Mouse (Mus musculus) right cerebral cortex, postnatal 25 days (tissue): ENCODE results near the gene Pitpna.
"Not testable (repeated sequence)": the region's sequence is repeated elsewhere in the genome, so short reads cannot be mapped to it uniquely, and the experiment has no call there.

Source experiments
- DNase-seq: peaks from one replicate; pipeline ENCODE4 v3.0.0; 2022

The Pitpna gene

DNA sequence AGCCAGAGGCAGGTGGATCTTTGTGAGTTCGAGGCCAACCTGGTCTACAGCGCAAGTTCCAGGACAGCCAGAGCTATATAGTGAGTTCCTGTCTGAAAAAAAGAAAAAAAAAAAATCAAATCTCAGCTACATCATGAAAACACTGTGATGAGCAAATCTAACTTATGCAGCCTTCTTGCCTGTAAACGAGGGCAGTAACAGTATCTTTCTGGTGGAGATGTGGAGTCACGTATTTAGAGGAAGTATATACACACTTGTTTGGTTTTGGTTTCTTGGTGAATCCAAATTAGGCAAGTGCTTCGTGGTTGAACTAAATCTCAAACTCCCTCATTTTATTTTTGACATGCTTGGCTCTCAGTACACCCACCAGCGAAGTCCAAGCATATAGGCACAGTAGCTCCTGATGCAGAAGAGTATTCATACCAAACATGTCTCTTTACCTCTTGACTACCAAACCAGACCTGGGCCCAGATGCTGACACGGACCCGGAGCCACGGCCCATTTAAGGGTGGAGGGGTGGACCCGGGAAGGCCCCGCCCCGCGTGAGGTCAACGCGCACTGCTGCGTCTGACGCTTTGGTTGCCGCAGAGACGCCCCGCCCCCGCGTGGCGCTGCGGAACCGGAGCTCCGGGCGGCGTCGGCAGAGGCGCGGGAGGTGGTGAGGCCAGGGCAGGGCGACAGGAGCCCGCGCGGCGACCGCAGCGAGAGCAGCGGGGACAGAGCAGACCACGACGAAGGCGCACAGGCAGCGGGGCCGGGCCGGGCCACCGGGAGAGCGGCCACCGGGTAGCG is at the start of gene Pitpna:
TSS of gene Pitpna (plus strand) at position 605 of the 792 bp plus-strand sequence.
- DNase-seq = peak; percentile 97

DNA sequence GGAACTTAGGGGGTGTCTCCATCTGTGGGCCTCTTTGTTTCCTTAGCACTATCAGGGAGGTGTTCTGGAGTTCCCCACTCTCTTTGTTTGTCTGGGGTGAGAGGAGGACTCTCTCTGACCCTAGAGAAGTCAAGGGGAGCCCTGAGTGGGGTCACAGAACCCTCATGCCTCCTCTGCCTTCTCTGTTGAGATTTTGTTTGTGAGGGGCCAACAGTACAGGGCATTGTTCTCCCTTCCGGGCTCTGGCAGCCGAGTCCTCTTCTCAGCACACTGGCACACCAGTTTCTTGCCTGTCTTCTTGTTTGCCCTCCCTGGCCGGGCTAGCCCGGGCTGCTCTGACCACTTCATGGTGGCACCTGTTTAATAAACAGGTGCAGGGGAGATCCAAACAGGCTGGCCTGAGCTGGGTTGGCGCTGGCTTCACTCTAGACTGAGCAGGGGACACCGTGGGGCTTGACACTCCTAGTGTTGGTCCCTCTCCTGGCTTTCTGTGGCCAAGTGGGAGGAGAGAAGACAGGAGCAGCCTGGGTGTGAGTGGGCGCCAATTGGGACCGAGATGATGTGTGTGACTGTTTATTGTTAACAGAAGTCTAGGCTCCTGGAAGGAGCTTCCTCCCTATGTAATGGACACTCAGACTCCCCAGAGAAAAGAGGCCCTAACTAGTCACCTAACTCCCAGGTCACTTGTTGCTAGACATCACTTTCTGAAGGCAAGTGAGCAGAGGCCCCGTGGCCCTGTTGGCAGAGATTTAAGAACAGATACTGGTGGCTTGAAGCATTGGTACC is 49.5 kb upstream of the Pitpna start:
- DNase-seq = no peak

DNA sequence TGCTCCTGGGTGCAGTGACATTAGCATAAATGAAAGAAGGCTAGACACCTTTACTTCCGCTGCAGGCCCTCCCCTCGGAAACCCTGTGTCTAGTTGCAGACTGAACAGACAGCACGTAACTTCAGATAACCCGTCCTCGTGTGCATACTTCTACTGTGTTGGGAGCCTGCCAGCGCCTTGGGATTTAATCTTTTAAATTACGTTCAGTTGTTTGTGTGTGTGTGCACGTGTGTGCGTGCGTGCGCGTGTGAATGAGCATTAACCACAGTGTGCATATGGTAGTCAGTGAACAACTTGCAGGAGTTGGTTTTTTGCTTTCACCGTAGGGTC is 49.0 kb upstream of the Pitpna start:
- no peak for DNase-seq

DNA sequence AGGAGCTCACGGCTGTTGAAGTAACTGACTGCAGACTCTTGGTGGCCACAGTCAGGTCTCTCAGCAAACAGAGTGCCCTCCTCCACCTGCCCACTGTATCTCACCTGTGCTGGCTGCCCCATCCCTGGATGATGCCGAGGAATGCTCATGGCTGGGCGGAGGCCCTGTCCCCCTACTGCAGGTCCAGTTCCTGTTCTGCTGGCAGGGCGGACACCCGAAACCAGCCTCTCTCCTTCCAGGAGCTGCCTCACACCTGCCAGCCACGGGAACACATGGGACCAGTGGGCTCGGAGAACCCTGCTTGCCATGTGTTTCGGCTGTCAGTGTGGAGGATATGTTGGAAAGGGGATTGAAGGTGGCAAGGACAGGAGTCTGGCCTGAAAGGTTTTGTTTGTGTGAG is 47.7 kb upstream of the Pitpna start:
- no peak for DNase-seq

DNA sequence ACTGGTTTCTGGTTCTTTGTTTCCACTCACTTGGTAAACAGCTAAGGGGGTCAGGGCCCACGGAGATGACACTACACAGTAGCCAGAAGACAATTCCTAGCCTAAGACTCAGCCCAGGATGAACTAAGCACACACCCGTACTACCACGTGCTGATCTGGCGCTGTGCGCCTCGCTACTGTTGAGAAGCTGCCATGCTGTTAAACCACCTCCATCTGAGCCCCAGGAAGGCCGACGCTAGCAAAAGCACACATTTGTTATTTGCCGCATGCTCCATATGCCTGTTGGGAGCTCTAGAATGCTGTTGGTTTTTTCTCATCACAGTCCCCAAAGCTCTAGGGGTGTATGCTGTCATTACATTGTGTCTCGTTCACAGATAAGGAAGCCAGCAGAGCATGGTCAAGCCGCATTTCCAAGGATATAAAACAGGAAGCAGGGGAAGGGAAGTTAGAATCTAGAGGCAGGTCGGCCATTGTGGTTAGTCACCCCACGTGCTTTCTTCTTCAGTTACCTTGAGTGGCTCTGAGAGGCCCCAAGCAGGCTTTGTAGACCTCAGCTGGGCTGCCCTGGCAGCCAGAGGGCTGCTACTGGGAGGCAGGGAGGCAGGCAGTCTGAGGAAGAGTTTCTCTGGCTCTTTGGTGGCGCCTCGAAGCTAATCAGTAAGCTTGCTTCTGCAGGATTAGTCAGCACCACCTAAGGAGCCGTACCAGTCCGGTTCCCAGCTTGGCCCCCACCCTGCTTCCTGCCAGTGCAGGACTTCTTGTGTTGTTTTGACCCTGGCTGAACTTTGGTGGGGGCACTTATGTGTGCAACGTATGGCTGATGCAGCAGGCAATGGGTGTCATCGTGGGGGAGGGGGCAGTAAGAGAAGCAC is 47.0 kb upstream of the Pitpna start:
- peak; percentile 57 for DNase-seq

DNA sequence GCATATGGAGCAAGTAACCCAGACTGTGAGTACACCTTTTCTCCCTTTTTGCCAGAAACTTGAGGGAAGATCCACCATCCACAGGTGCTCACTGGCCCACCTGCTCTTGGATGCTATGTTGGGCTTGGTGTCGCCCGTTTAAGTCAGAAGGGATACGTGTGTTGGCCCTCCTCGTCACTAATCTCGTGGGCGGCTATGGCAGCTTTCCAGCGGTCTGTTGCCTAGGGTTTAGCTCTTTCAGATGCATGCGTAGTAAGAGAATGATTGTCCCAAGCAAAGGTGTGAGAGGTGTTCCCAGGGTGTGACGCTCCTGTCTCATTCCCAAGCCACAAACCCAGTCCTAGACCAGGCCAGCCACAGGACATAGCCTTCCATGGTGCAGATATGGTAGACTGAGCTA is 43.2 kb upstream of the Pitpna start:
- no peak for DNase-seq

DNA sequence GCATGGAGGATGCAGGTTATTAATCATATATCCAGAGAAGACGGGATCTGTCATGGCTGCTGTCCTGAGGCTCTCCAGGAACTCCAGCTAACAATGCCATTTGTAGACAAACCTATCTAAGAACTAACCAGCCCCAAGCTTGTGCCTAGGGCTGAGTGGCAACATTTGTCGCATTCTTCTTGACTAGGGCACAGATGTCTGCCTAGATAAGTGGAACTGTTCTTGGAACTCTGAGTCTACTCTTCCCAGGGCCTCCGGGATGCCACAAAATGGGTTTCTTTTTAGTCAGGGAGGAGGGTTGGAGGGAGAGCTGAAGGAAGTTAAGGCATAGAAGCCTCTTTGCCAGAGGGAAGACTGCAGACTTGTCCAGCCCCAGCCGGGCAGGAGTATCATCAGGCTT is 41.8 kb upstream of the Pitpna start:
- no peak for DNase-seq

DNA sequence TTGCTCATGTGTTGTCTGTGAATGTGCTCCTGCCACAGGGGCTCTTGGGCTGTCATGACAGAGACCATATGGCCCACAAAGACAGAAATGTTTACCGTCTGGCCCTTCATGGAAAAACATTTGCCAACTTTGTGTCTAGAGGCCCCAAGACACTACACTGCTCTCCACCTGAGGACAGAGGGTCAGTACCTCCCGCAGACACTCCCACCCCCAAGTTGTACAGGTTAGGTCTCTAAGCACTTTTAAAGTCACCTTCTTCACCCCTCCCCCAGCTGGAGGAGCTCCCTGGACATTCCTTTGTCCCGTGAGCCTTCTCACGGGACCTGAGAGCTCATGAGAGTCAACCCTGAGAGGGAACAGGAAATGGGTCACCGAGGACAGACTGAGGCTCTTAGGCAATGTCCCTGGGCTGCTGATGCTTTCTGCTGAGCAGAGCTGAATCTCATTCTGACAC is 38.2 kb upstream of the Pitpna start:
- DNase-seq = no peak

DNA sequence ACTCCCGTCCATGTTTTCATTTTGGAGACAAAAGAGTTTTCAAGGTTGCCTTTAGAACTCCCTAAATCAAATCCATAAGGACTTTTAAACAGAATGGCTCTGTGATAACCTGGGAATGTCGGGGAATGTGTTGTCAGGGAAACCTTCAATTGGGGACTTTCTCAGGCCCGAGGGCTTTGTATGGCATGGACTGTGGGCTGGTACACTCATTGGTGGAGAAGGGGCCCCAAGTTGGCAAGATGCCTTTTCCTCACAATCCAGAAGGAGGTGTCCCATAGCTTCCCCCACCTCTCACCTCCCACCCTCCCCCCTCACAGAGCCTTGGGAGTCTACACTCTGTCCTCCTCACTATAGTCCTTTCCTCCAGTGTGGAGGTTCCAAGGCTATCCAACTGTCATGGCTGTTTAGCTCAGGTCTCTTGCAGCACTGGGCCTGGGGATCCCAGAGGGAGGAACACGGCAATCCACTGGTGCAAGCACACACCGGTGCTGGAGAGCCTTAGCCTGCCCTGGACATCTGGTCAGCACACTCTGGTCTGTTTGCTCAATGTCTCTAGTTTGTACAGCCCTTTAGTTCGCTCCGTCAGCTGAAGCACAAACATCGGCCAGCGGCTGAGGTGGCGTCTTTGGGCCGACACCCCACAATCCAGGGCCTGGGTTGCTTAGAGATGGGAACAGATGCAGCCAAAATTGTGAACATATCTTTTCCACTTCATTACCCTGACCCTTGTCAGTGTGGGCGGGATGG is 37.5 kb upstream of the Pitpna start:
- DNase-seq = no peak

DNA sequence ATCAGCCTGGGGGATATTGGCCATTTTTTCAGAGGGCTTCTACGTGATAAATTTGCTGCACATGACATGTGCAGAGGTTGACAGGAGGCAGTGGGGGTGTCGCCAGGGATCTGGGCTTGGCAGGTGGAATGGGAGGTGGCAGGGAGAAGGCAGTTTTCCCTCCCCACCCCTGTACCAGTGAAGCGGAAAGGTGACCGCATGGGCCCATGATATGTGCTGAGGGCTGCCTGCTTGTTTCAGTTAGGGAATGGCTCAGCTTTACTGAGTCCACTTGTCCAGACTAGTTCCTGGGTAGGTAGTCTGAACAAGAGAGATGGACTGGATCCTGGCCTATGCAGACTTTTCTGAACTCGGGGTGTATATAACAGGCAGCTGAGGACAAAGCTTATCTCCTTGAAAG is 36.6 kb upstream of the Pitpna start:
- DNase-seq = no peak

DNA sequence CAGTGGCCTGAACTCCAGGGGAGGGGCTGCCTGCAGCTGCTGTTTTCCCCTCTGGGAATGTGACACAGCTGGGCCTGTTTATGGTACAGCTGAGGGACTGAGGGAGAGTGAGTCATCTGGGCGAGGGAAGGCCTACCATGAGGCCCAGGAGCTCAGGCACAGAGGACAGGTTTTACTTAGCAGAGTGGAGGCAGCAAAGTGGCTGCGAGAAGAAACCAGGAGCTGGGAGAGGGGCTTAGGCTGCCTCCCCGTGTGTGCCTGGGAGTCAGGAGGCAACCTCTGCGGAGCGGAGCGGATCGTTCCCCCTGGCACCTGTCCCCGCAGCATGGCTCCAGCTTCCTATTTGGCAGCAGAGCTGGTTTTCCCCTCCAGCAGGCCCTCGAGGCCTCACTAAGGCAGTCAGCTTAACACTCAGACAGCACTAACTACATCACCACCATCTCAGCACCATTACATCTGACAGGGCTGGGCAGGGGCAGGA is 35.9 kb upstream of the Pitpna start:
- peak; percentile 53 for DNase-seq

DNA sequence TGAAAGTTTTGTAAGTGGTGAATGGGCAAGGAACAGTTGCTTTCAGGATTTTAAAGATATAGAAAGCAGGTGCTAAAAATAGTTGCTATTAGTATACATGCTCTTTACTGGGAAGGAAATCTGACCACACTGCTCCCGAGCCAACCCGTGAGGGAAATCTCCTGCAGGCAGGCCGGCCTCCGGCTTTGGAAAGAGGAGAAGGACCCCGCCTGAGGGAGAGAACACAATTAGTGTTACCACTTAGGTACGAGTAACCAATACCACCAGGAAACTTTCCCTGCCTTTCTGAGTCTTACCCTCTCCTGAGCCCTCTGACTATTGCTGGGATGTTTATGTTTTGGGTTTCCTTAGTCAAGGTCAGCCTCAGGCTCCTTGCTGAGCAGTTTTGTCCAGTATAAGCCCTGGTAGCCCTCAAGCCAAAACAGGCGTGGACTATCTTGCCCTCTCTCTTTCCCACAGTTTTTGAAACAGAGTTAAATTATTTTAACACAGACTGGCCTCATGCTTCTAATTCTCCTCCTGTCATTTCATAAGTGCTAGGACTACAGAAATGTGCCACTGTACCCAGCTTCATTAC is 34.9 kb upstream of the Pitpna start:
- DNase-seq = no peak

DNA sequence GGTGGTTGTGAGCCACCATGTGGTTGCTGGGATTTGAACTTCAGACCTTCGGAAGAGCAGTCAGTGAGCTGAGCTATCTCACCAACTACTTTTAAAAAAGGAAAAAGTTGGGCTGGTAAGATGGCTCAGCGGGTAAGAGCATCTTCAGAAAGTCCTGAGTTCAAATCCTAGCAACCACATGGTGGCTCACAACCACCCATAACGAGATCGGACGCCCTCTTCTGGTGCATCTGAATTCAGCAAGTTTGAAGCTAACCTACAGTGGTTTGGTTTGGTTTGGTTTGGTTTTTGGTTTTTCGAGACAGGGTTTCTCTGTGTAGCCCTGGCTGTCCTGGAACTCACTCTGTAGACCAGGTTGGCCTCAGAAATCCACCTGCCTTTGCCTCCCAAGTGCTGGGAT is 31.9 kb upstream of the Pitpna start:
- not testable (repeated sequence) for DNase-seq

DNA sequence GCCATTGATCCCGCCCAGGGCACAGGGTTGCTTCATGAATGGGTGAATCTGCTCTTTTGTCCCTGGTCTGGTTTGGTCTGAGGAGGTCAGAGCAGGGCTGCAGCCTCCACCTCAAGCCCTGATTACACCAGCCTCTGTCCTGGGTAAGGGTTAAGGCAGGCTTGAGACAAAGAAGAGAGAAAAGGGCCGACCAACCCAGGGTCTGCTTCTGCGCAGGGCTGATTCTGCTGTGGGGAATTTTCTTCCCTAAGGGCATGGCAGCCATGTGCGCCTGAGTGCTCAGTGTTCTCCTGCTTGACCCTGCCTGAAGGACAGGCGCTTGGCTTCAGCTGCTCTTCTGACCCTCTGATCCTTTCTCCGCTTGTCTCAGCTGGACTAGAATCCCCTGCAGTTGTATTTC is 30.8 kb upstream of the Pitpna start:
- no peak for DNase-seq

DNA sequence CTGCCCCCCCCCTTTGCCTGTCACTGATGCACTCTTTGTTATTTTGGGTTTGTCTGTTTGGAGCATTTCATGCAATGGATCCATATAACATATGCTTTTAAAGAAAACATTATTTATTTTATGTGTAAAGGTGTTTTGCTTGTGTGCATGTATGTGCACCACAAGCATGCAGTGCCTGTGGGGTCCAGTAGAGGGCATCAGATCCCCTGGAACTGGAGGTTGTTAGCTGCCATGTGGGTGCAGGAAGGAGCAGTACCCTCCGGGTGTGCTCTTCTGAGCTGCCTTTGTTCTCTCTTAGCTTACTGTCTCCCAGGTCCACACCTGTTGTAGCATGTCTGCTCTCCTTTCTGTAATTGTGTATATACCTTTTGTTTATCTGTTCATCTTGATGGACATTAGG is 29.8 kb upstream of the Pitpna start:
- no peak for DNase-seq

DNA sequence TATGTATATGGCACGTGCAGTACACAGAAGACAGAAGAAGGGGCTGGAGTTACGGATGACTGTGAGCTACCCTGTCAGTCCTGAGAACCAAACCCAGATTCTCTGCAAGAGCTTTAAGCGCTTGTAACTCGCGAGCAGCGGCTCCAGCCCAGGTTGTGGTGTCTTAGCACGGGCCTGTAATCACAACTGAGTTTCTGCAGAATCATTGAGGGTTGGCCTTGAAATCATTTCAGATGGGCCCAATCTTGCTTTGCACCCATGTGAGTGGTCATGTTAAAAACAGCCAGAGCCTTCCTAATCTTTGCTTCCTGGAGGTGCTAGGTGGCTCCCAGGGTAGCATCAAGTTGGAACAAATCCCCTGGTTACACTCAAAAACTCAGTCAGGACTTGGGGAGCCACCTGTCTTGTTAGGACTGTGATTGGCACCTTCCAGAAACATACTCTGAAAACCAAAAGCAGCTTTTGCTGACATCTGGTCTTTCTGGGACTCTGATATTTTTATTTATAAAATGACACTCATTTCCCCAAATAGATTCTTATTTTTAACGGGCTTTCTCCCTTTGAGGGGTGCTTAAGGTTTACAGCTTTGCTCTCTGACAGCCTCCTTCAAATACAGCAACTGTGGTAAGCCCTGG is 27.9 kb upstream of the Pitpna start:
- no peak for DNase-seq

DNA sequence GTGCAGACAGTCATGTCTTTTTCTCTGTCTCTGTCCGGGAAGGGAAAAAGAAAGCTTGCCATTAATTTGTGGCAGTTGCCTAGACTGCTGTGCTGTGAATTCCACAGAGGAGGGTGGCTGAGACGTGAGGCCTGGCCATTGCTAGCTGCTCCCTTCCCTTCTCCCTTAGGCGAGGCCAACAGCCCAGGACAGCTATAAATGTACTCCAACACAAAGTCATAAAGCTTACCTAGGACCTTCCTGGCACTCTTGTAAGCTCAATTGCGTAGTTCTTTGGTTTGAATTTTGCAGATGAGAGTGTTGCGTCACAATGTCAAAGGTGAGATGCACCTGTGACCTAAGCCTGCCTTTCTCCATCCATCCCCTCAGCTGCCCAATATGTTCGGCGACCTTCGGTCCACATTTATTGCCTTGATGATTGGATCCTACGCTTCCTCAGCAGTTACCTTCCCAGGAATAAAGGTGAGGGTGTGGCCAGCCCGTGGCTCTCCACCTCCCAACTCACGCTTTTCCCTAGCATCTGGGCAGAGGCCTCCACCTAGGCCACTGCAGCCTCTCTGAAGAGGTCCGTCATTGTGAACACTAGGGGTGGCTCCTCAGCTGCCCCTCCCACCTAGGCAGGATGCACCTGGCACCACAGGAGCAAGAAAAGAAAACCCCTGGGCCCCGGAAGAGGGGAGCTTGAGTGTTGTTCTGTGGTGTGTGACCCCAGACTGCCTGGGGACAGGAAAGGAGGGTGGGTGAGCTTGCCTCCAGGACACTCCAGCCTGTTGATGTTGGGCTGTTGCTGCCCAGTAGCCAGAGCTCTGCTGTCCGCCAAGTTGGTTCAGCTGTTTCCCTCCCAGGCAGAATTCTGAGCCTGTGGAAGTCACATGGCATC is 27.1 kb upstream of the Pitpna start:
- DNase-seq = no peak

DNA sequence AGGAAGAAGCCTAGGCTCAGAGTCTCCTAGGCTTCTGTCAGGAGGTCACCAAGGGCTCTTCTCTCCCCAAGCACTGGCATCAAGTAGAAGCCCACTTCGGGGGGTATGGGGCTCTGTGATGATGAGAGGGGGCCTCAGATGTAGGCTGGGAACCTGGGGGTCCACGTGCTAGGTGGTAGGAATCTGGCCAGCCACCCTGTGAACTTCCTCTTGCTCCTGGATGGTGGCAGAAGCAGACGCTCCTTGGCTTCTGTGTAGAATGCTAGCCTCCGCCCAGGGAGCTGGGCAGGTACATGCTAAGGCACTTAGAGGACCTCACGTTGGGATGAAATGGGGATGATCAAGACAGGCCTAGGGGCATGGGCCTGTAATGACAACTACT is 26.5 kb upstream of the Pitpna start:
- no peak for DNase-seq

DNA sequence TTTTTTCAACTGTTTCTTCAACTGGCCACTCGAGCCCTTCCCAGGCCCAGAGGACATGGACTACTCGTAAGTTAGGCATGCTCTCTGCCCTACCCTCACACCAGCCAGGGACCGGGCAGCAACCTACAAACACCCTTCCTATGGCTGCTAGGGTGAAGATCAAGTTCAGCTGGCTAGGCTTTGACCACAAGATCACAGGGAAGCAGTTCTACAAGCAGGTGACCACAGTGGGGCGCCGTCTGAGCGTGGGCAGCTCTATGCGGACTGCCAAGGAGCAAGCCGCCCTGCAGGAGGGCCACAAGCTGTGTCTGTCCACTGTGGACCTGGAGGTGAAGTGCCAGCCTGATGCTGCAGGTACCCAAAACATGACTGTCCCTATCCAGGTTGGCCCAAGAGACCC is 25.1 kb upstream of the Pitpna start:
- no peak for DNase-seq

DNA sequence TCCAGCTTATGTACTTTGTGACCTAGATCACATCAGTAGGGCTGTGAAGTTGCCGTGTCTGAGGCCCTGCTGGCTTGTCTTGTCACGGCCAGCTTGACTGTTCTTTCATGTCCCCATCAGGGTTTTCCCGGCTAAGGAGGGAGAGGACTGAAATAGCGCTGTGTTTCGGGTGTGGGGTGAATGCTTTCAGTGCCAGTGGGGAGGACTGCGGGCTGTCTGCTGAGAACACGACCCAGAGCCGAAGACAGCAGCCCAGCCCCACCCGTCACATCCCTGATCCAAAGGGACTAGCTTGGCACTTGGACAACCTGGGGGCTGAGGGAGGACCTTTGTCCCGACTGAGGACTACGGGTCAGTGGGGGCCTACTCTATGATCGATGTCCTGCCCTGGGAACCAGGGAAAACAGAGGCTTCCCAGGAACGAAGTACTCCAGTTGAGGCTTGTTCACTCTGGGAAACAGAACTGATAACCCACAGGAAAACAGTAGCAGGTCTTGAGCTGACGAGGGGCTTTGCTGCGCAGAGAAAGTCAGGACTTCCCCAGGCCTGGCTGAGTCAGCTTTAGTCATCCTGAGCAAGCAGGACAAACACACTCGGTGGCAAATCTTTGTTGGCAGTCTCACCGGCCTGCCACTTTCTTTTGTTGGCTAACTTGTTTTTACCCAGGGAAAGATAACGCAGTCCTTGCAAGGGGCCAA is 23.9 kb upstream of the Pitpna start:
- no peak for DNase-seq
